Mouse (Mus musculus) left cerebral cortex, postnatal 36 days (tissue): ENCODE results near the gene Zfp408. TPM values are rescaled to one million over a fixed set of nuclear protein-coding genes. Genes with fewer than 3 reads are reported as not detected.

Experiments
- DNase-seq, 2 experiments: peaks; one replicate each; pipeline ENCODE4 v3.0.0; 2021 to 2022; ENCODE audit warnings: low spot score in 2 of 2, mixed read lengths in 1 of 2
- intact Hi-C: fragments of 180-260 bp; cut with DNase I; formaldehyde crosslinking; loops from one replicate; pipeline ENCODE4 v1.15.1; 2025
- total RNA-seq, 2 experiments: library from RNA; stranded (reverse); gene quantifications; 2 replicates each; pipeline ENCODE4 v1.2.3; 2021

Zfp408 gene
- total RNA-seq, result 10 to 100 TPM in 1 of 2 experiments, 1 to 10 TPM in 1; 9.6 to 14.6 TPM

- DNase-seq, result peak; percentile 92 to 95
- intact Hi-C loops, result loop anchor here (5.0 kb wide), 1 partner anchor 63 kb away; the partner anchor contains the start of genes Atg13 and Harbi1
Measured at GRCm38 (mm10) chr2:91649553-91650359, at the start of gene Zfp408, which contains the start of gene Arhgap1. Gene Zfp408, minus strand, starts transcription at chr2:91649791. Gene Arhgap1, plus strand, starts transcription at chr2:91649860.

- no peak for DNase-seq
- intact Hi-C loops, result no loop called here
Measured at GRCm38 (mm10) chr2:91699225-91699624, 49.6 kb upstream of the Zfp408 start.

- no peak for DNase-seq
- intact Hi-C loops, result no loop called here
Measured at GRCm38 (mm10) chr2:91696225-91696590, 46.6 kb upstream of the Zfp408 start.

GRCm38 (mm10) chr2:91695436-91696224, 46.0 kb upstream of the Zfp408 start:
- DNase-seq, result no peak
- intact Hi-C loops, result no loop called here

GRCm38 (mm10) chr2:91689452-91689851, 39.9 kb upstream of the Zfp408 start:
- no peak for DNase-seq
- intact Hi-C loops, result no loop called here

- intact Hi-C loops, result no loop called here
- DNase-seq, result no peak
Measured at GRCm38 (mm10) chr2:91683919-91684318, 34.3 kb upstream of the Zfp408 start.

- no peak for DNase-seq
Measured at GRCm38 (mm10) chr2:91682850-91683249, 33.3 kb upstream of the Zfp408 start.

GRCm38 (mm10) chr2:91676961-91677360, 27.4 kb upstream of the Zfp408 start:
- DNase-seq, result no peak
- intact Hi-C loops, result no loop called here

More at GRCm38 (mm10) chr2:91682850-91683249, 33.3 kb upstream of the Zfp408 start:
- intact Hi-C loops, result no loop called here

- no peak for DNase-seq
- intact Hi-C loops, result no loop called here
Measured at GRCm38 (mm10) chr2:91676420-91676819, 26.8 kb upstream of the Zfp408 start.

- peak in 1 of 2 experiments; percentile 45 for DNase-seq
- intact Hi-C loops, result no loop called here
Measured at GRCm38 (mm10) chr2:91674895-91675294, 25.3 kb upstream of the Zfp408 start.

- intact Hi-C loops, result no loop called here
- no peak for DNase-seq
Measured at GRCm38 (mm10) chr2:91673587-91673986, 24.0 kb upstream of the Zfp408 start.

- no peak for DNase-seq
- intact Hi-C loops, result no loop called here
Measured at GRCm38 (mm10) chr2:91670038-91670437, 20.4 kb upstream of the Zfp408 start.

- intact Hi-C loops, result no loop called here
- no peak for DNase-seq
Measured at GRCm38 (mm10) chr2:91669326-91669725, 19.7 kb upstream of the Zfp408 start.

- intact Hi-C loops, result no loop called here
- DNase-seq, result no peak
Measured at GRCm38 (mm10) chr2:91667747-91668146, 18.2 kb upstream of the Zfp408 start.

GRCm38 (mm10) chr2:91666386-91666910, 16.9 kb upstream of the Zfp408 start:
- intact Hi-C loops, result no loop called here
- DNase-seq, result no peak

- intact Hi-C loops, result no loop called here
Measured at GRCm38 (mm10) chr2:91664780-91665179, 15.2 kb upstream of the Zfp408 start.

GRCm38 (mm10) chr2:91660981-91661380, 11.4 kb upstream of the Zfp408 start:
- intact Hi-C loops, result no loop called here
- DNase-seq, result no peak

More at GRCm38 (mm10) chr2:91664780-91665179, 15.2 kb upstream of the Zfp408 start:
- DNase-seq, result no peak

GRCm38 (mm10) chr2:91659657-91660056, 10.1 kb upstream of the Zfp408 start:
- intact Hi-C loops, result no loop called here
- no peak for DNase-seq

GRCm38 (mm10) chr2:91656774-91657173, 7.2 kb upstream of the Zfp408 start:
- intact Hi-C loops, result no loop called here
- DNase-seq, result no peak

GRCm38 (mm10) chr2:91655827-91656226, 6.2 kb upstream of the Zfp408 start:
- no peak for DNase-seq
- intact Hi-C loops, result no loop called here
